Mouse (Mus musculus): ENCODE data around the gene Fyn.

GRCm38 (mm10) chr10:39580477-39580876 lies 211.8 kb downstream of the Fyn start:
- TF ChIP-seq CTCF (IDR thresholded peaks at IDR 0.05; ENCODE audit: low read depth, low read length): no peak
- no peak for TF ChIP-seq POLR2A (IDR thresholded peaks at IDR 0.05; ENCODE audit: borderline replicate concordance, low read depth, low read length)

Measured in bone marrow macrophage, adult 2 months (primary cell).